16 mouse cellular contexts compared by ENCODE assay signal in the genomic region with DNA sequence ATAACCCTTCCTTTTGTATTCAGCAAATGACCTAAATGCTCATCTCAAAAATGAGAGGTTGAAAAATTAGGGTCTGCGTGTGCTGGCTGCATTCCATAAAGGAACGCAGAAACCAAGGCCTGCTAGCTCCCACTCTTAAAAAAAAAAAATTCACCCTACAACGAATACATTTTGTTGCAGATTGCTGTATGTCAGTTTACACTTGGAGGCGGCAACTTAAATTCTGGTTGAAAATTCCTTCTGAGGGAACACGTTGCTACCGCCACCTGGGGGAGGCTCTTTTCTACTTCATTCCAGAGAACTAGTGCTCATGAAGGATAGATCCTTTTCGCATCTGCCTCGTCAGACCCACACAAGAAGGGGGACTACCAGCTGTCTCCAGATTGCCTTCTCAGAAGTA. TPM values are rescaled to one million over a fixed set of nuclear protein-coding genes. Genes with fewer than 3 reads are reported as not detected.
A peak's percentile ranks its signal among the peaks of the same experiment; 100 is the strongest.
DNase-seq lines count a peak whose midpoint lies in the region; ATAC-seq lines count a peak whose summit lies in the region.
"Had no signal": no experiment of that assay in that cellular context is flagged by ENCODE, and none has a peak within 500 bp of the region (broad histone marks: within the 10 kb centered on the region; RNA-seq: fewer than 3 reads in every experiment).

No protein-coding gene starts in this region.

- H3K4me1 ChIP-seq in hindbrain, embryonic 10.5 days (replicated peaks): no peaks in the 10 kb centered on the region
- H3K4me1 ChIP-seq in hindbrain, embryonic 12.5 days: no peaks in the 10 kb centered on the region

- intact Hi-C loops in left cerebral cortex, postnatal 14 days (cut with DNase I): no loop called here

- no peaks in the 10 kb centered on the region for H3K27me3 ChIP-seq in hindbrain, embryonic 10.5 days (ENCODE audit: insufficient read depth, poor library complexity, severe bottlenecking)
- H3K27me3 ChIP-seq in hindbrain, embryonic 12.5 days: no peaks in the 10 kb centered on the region

- H3K36me3 ChIP-seq in hindbrain, embryonic 10.5 days: no peaks in the 10 kb centered on the region
- no peaks in the 10 kb centered on the region for H3K36me3 ChIP-seq in hindbrain, embryonic 12.5 days

- no peak overlapping the region for H3K4me2 ChIP-seq in hindbrain, embryonic 12.5 days (replicated peaks)

- no peak for ATAC-seq in hindbrain, embryonic 12.5 days (ENCODE audit: low FRiP score)

- peak; percentile 5 for DNase-seq in hindbrain, embryonic 10.5 days (ENCODE audit: low spot score)
- DNase-seq in right cerebral cortex, adult 18-20 months: peak; percentile 5
- no peak for DNase-seq in right cerebral cortex, postnatal 25 days
- DNase-seq in left cerebral cortex, postnatal 14 days (ENCODE audit: low spot score in 2 of 2): peak; percentile 42 to 53
- DNase-seq in cerebellum, adult 9-11 months: no peak
- DNase-seq in urinary bladder, postnatal 4 days (ENCODE audit: low spot score in 2 of 2): no peak
- DNase-seq in heart, postnatal 4 days: no peak
- DNase-seq: adrenal gland, postnatal 36 days; lung, postnatal 36 days; spleen, adult 18-20 months; thymus, postnatal 25 days had no signal

- H3K4me3 ChIP-seq in hindbrain, embryonic 10.5 days: no peak overlapping the region
- H3K4me3 ChIP-seq in hindbrain, embryonic 12.5 days: no peak overlapping the region

- H3K9ac ChIP-seq in hindbrain, embryonic 12.5 days: no peak overlapping the region

- no peak overlapping the region for H3K27ac ChIP-seq in hindbrain, embryonic 10.5 days
- no peak overlapping the region for H3K27ac ChIP-seq in hindbrain, embryonic 12.5 days

- 62% methylated on average over 8 of the region's 8 CpGs for WGBS in hindbrain, embryonic 10.5 days
- 58% methylated on average over 8 of the region's 8 CpGs for WGBS in hindbrain, embryonic 12.5 days

- no peaks in the 10 kb centered on the region for H3K9me3 ChIP-seq in hindbrain, embryonic 10.5 days
- H3K9me3 ChIP-seq in hindbrain, embryonic 12.5 days (replicated peaks): no peaks in the 10 kb centered on the region

RNA-seq across cellular contexts. Expression of a gene that starts 0.9 kb away (rescaled TPM):
- not detected in 2 replicates for polyA plus RNA-seq in hindbrain, embryonic 10.5 days (2016; fragmentation: Nextera tagmentation; extraction: Ambion mirVana)
- not detected in 2 replicates for polyA plus RNA-seq in hindbrain, embryonic 12.5 days (2016; fragmentation: Nextera tagmentation; extraction: Ambion mirVana)
- total RNA-seq in left cerebral cortex, postnatal 14 days (2021): not detected
- not detected for total RNA-seq in heart, postnatal 4 days (2021)
- total RNA-seq: adrenal gland, postnatal 36 days; common myeloid progenitor, adult 5-6 weeks; ES-E14; hematopoietic stem cell, adult 5-6 weeks; layer of hippocampus, postnatal 25 days had no signal

RNA-seq across cellular contexts. Expression of a gene that starts 55.2 kb away (rescaled TPM):
- polyA plus RNA-seq in hindbrain, embryonic 10.5 days (2016; fragmentation: Nextera tagmentation; extraction: Ambion mirVana): 22.4 and 24.5 TPM in 2 replicates
- polyA plus RNA-seq in hindbrain, embryonic 12.5 days (2016; fragmentation: Nextera tagmentation; extraction: Ambion mirVana): 32.4 and 32.6 TPM in 2 replicates
- total RNA-seq in left cerebral cortex, postnatal 14 days (2021): 10 to 100 TPM; 33.1 to 33.7 TPM
- total RNA-seq in heart, postnatal 4 days (2021): 10 to 100 TPM; 15.8 to 17.0 TPM

RNA-seq across cellular contexts. Expression of a gene that starts 55.4 kb away (rescaled TPM):
- polyA plus RNA-seq in hindbrain, embryonic 10.5 days (2016; fragmentation: Nextera tagmentation; extraction: Ambion mirVana): 63.3 and 75.5 TPM in 2 replicates
- 64.2 and 67.0 TPM in 2 replicates for polyA plus RNA-seq in hindbrain, embryonic 12.5 days (2016; fragmentation: Nextera tagmentation; extraction: Ambion mirVana)
- total RNA-seq in left cerebral cortex, postnatal 14 days (2021): 10 to 100 TPM; 42.0 to 43.7 TPM
- 10 to 100 TPM; 52.8 to 53.2 TPM for total RNA-seq in heart, postnatal 4 days (2021)

Comparison
In these comparisons a context has a peak if more than half of its experiments do, and no peak if none do; other contexts are left out.
1. DNase-seq: peak in hindbrain, embryonic 10.5 days (single experiment), right cerebral cortex, adult 18-20 months (single experiment) and left cerebral cortex, postnatal 14 days (2 of 2); none in right cerebral cortex, postnatal 25 days (single experiment), cerebellum, adult 9-11 months (single experiment), urinary bladder, postnatal 4 days (0 of 2) and heart, postnatal 4 days (single experiment).